Mouse (Mus musculus): ENCODE data around the gene Hdgfl3.

GRCm38 (mm10) chr7:81873807-81874206, 60.5 kb downstream of the Hdgfl3 start:
- TF ChIP-seq CTCF (IDR thresholded peaks at IDR 0.05; ENCODE audit: extremely low read depth, insufficient read length, insufficient replicate concordance, low read depth, low read length): no peak
- TF ChIP-seq POLR2A (IDR thresholded peaks at IDR 0.05; ENCODE audit: low read depth, low read length): no peak
